Mouse (Mus musculus): ENCODE data around the gene Spata17. TPM values are rescaled to one million over a fixed set of nuclear protein-coding genes. Genes with fewer than 3 reads are reported as not detected.

The Spata17 gene
- polyA plus RNA-seq, 1 experiment = 0.65 TPM

GRCm38 (mm10) chr1:187016116-187016515 is 199.1 kb downstream of the Spata17 start:
- Histone ChIP-seq H3K4me1 (ENCODE audit: control insufficient read depth, insufficient read depth, low read length) (peaks cover 3% of the 10 kb centered on the region; the same call in 1 of the 2 replicates), H3K27ac (ENCODE audit: insufficient read depth, low read length) (no peak overlapping the region), H3K4me3 (ENCODE audit: insufficient read depth, low read length) (no peak overlapping the region)
- TF ChIP-seq CTCF (IDR thresholded peaks at IDR 0.05; ENCODE audit: borderline replicate concordance, insufficient read depth, low read length) (no peak), POLR2A (IDR thresholded peaks at IDR 0.05; ENCODE audit: low read depth, low read length) (no peak)

GRCm38 (mm10) chr1:187015673-187016072 is 199.6 kb downstream of the Spata17 start:
- Histone ChIP-seq H3K4me1 (ENCODE audit: control insufficient read depth, insufficient read depth, low read length) (peaks cover 3% of the 10 kb centered on the region; the same call in 1 of the 2 replicates), H3K4me3 (ENCODE audit: insufficient read depth, low read length) (no peak overlapping the region), H3K27ac (ENCODE audit: insufficient read depth, low read length) (no peak overlapping the region)
- TF ChIP-seq POLR2A (IDR thresholded peaks at IDR 0.05; ENCODE audit: low read depth, low read length) (no peak), CTCF (IDR thresholded peaks at IDR 0.05; ENCODE audit: borderline replicate concordance, insufficient read depth, low read length) (no peak)

GRCm38 (mm10) chr1:187014141-187014540 is 201.1 kb downstream of the Spata17 start:
- no peak for TF ChIP-seq POLR2A (IDR thresholded peaks at IDR 0.05; ENCODE audit: low read depth, low read length)
- TF ChIP-seq CTCF (IDR thresholded peaks at IDR 0.05; ENCODE audit: borderline replicate concordance, insufficient read depth, low read length) = no peak

GRCm38 (mm10) chr1:187011601-187012000 is 203.7 kb downstream of the Spata17 start:
- TF ChIP-seq CTCF (IDR thresholded peaks at IDR 0.05; ENCODE audit: borderline replicate concordance, insufficient read depth, low read length) (no peak), POLR2A (IDR thresholded peaks at IDR 0.05; ENCODE audit: low read depth, low read length) (no peak)
- Histone ChIP-seq H3K4me3 (ENCODE audit: insufficient read depth, low read length) (no peak overlapping the region), H3K27ac (ENCODE audit: insufficient read depth, low read length) (no peak overlapping the region), H3K4me1 (ENCODE audit: control insufficient read depth, insufficient read depth, low read length) (no peaks in the 10 kb centered on the region)

More at GRCm38 (mm10) chr1:187014141-187014540, 201.1 kb downstream of the Spata17 start:
- H3K4me1 ChIP-seq (ENCODE audit: control insufficient read depth, insufficient read depth, low read length) = no peaks in the 10 kb centered on the region
- H3K27ac ChIP-seq (ENCODE audit: insufficient read depth, low read length) = no peak overlapping the region
- H3K4me3 ChIP-seq (ENCODE audit: insufficient read depth, low read length) = no peak overlapping the region

GRCm38 (mm10) chr1:187010071-187010470 is 205.2 kb downstream of the Spata17 start:
- Histone ChIP-seq H3K4me3 (ENCODE audit: insufficient read depth, low read length) (no peak overlapping the region), H3K4me1 (ENCODE audit: control insufficient read depth, insufficient read depth, low read length) (no peaks in the 10 kb centered on the region), H3K27ac (ENCODE audit: insufficient read depth, low read length) (no peak overlapping the region)
- TF ChIP-seq CTCF (IDR thresholded peaks at IDR 0.05; ENCODE audit: borderline replicate concordance, insufficient read depth, low read length) = no peak
- no peak for TF ChIP-seq POLR2A (IDR thresholded peaks at IDR 0.05; ENCODE audit: low read depth, low read length)

- no peak overlapping the region for H3K4me3 ChIP-seq (ENCODE audit: insufficient read depth, low read length)
- H3K4me1 ChIP-seq (ENCODE audit: control insufficient read depth, insufficient read depth, low read length) = no peaks in the 10 kb centered on the region
- TF ChIP-seq POLR2A (IDR thresholded peaks at IDR 0.05; ENCODE audit: low read depth, low read length) (no peak), CTCF (IDR thresholded peaks at IDR 0.05; ENCODE audit: borderline replicate concordance, insufficient read depth, low read length) (no peak)
Observed at GRCm38 (mm10) chr1:187008236-187008635, 207.0 kb downstream of the Spata17 start.

GRCm38 (mm10) chr1:187006227-187006925 is 208.9 kb downstream of the Spata17 start:
- no peak overlapping the region for H3K4me3 ChIP-seq (ENCODE audit: insufficient read depth, low read length)
- no peak overlapping the region for H3K27ac ChIP-seq (ENCODE audit: insufficient read depth, low read length)
- TF ChIP-seq POLR2A (IDR thresholded peaks at IDR 0.05; ENCODE audit: low read depth, low read length) = no peak
- no peak for TF ChIP-seq CTCF (IDR thresholded peaks at IDR 0.05; ENCODE audit: borderline replicate concordance, insufficient read depth, low read length)
- H3K4me1 ChIP-seq (ENCODE audit: control insufficient read depth, insufficient read depth, low read length) = no peaks in the 10 kb centered on the region

More at GRCm38 (mm10) chr1:187008236-187008635, 207.0 kb downstream of the Spata17 start:
- H3K27ac ChIP-seq (ENCODE audit: insufficient read depth, low read length) = no peak overlapping the region

GRCm38 (mm10) chr1:187004306-187004705 is 211.0 kb downstream of the Spata17 start:
- TF ChIP-seq CTCF (IDR thresholded peaks at IDR 0.05; ENCODE audit: borderline replicate concordance, insufficient read depth, low read length) (no peak), POLR2A (IDR thresholded peaks at IDR 0.05; ENCODE audit: low read depth, low read length) (no peak)
- H3K4me3 ChIP-seq (ENCODE audit: insufficient read depth, low read length) = no peak overlapping the region
- no peak overlapping the region for H3K27ac ChIP-seq (ENCODE audit: insufficient read depth, low read length)
- H3K4me1 ChIP-seq (ENCODE audit: control insufficient read depth, insufficient read depth, low read length) = no peaks in the 10 kb centered on the region

- H3K4me1 ChIP-seq (ENCODE audit: control insufficient read depth, insufficient read depth, low read length) = no peaks in the 10 kb centered on the region
- H3K27ac ChIP-seq (ENCODE audit: insufficient read depth, low read length) = no peak overlapping the region
- no peak for TF ChIP-seq CTCF (IDR thresholded peaks at IDR 0.05; ENCODE audit: borderline replicate concordance, insufficient read depth, low read length)
- TF ChIP-seq POLR2A (IDR thresholded peaks at IDR 0.05; ENCODE audit: low read depth, low read length) = no peak
- no peak overlapping the region for H3K4me3 ChIP-seq (ENCODE audit: insufficient read depth, low read length)
Observed at GRCm38 (mm10) chr1:187003441-187003861, 211.8 kb downstream of the Spata17 start.

- no peak overlapping the region for H3K27ac ChIP-seq (ENCODE audit: insufficient read depth, low read length)
Observed at GRCm38 (mm10) chr1:186997596-186998304, 217.5 kb downstream of the Spata17 start.

More at GRCm38 (mm10) chr1:186997596-186998304, 217.5 kb downstream of the Spata17 start:
- no peaks in the 10 kb centered on the region for H3K4me1 ChIP-seq (ENCODE audit: control insufficient read depth, insufficient read depth, low read length)
- TF ChIP-seq CTCF (IDR thresholded peaks at IDR 0.05; ENCODE audit: borderline replicate concordance, insufficient read depth, low read length) = no peak
- TF ChIP-seq POLR2A (IDR thresholded peaks at IDR 0.05; ENCODE audit: low read depth, low read length) = no peak
- no peak overlapping the region for H3K4me3 ChIP-seq (ENCODE audit: insufficient read depth, low read length)

Other genes starting within 250 kb of the Spata17 start
- gene D1Pas1, start 248.0 kb downstream of the Spata17 start, polyA plus RNA-seq (2011; ENCODE audit: insufficient read length, low read depth, missing spikeins) = 0.16 TPM in 1 of 2 replicates, not detected in the other
- gene Gpatch2, start within 50 bp of the Spata17 start, polyA plus RNA-seq (2011; ENCODE audit: insufficient read length, low read depth, missing spikeins) = 10.5 and 16.7 TPM in 2 replicates